Mouse (Mus musculus) adrenal gland, postnatal 25 days (tissue): ENCODE data around the gene Pcnx. TPM values are rescaled to one million over a fixed set of nuclear protein-coding genes. Genes with fewer than 3 reads are reported as not detected.
A peak's percentile ranks its signal among the peaks of the same experiment; 100 is the strongest.

Experiments used
- DNase-seq: peaks from one replicate; pipeline ENCODE4 v3.0.0; 2021; ENCODE audit warnings: mixed read lengths
- total RNA-seq: library from RNA; stranded (reverse); gene quantifications from 2 replicates; pipeline ENCODE4 v1.2.3, GENCODE M21; 2021

The Pcnx gene
- total RNA-seq, 1 experiment from 2014 or later, result 64.0 TPM

GRCm38 (mm10) chr12:81905865-81906264 is 46.0 kb downstream of the Pcnx start:
- no peak for DNase-seq

- DNase-seq, result no peak
These were observed 48.0 kb downstream of the Pcnx start for GRCm38 (mm10) chr12:81907741-81908357.

GRCm38 (mm10) chr12:81910439-81910838 is 50.6 kb downstream of the Pcnx start:
- no peak for DNase-seq

DNA sequence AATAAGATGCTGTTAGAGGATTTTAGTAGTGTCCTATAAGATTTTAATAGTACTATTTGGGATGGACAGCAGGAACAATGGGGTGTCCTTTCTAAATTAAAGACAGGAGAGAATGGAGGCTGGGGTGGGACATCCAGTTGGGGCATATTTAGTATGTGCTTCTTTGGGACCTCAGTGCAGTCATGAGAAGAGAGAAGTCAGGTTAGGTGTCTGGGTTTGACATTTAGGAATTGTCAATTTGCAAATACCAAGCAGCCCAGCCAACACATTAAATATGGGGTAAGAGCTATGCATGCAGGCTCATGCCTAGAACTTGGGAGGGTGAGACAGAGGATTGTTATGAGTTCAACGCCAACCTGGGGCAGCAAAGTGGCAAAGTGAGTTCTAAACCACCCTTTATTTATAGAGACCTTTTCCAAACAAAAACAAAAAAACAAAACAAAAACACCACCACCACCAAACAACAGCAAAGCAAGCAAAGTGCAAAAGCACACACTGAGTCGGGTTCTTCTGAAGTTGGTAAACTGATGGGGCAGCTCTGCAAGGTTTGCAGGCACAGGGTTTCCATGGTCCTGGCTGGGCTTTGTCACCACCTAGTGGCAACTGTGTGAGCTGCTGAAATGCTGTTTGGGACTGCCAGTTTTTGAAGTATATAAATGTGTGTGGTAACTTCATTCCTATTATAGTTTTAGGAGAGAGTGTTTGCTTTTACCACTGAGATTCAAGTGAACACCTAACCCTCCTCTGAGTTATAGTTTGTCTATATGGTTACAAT is 55.5 kb downstream of the Pcnx start:
- peak; percentile 68 for DNase-seq

DNA sequence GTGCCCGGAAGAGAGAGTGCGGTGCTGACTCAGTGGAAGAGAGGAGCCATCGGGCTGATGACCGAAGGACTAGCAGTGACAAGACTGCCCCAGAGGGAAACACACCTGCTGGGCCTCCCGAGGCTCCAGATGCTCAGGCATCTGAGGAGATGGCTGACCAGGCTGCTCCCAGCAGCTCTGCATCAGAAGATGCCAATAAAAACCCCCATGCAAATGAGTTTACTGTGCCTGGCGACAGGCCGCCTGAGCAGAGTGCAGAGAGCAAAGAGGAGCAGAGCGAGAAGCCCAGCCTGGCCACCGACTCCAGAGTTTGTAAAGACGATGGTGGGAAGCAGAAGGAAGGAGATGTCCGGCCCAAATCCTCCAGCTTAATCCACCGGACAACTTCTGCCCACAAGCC is 58.5 kb downstream of the Pcnx start:
- no peak for DNase-seq

DNA sequence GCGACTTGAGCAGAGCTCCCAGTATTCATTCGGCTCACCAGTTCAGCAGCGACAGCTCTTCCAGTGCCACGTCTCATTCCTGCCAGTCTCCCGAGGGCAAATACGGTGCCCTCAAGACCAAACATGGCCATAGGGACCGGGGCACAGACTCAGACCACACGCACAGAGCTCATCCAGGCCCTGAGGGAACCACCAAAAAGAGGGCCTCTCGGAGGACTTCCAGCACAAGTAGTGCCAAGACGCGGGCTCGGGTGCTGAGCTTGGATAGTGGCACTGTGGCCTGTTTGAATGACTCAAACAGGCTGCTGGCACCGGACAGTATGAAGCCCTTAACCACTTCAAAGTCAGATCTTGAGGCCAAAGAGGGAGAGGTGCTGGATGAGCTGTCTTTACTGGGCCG is 59.1 kb downstream of the Pcnx start:
- DNase-seq, result no peak

- DNase-seq, result no peak
These were observed 60.2 kb downstream of the Pcnx start for GRCm38 (mm10) chr12:81920027-81920426.

GRCm38 (mm10) chr12:81920614-81921013 is 60.8 kb downstream of the Pcnx start:
- DNase-seq, result no peak

GRCm38 (mm10) chr12:81921785-81922184 is 62.0 kb downstream of the Pcnx start:
- DNase-seq, result no peak

- no peak for DNase-seq
These were observed 63.0 kb downstream of the Pcnx start for GRCm38 (mm10) chr12:81922838-81923237.

- no peak for DNase-seq
These were observed 67.3 kb downstream of the Pcnx start for GRCm38 (mm10) chr12:81927163-81927562.

GRCm38 (mm10) chr12:81927643-81928381 is 68.0 kb downstream of the Pcnx start:
- DNase-seq, result no peak

DNA sequence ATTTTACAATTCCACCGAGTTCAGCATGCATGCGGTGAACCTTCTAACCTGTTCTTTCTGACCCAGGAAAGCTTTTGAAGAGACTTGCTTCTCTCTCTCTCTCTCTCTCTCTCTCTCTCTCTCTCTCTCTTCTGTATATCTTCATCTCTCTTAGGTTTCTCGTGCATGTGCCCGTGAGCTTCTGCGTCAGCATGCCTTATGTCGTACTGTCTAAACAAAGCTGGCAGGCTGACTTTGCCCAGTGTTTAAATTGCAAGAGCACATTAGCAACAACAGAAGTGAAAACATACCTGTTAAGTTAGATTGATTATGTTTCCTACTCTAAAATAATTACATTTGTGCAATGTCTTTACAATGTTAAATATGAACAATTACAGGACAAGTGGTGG is 68.6 kb downstream of the Pcnx start:
- no peak for DNase-seq

GRCm38 (mm10) chr12:81932015-81932414 is 72.2 kb downstream of the Pcnx start:
- DNase-seq, result no peak

- no peak for DNase-seq
These were observed 73.6 kb downstream of the Pcnx start for GRCm38 (mm10) chr12:81933430-81933829.

DNA sequence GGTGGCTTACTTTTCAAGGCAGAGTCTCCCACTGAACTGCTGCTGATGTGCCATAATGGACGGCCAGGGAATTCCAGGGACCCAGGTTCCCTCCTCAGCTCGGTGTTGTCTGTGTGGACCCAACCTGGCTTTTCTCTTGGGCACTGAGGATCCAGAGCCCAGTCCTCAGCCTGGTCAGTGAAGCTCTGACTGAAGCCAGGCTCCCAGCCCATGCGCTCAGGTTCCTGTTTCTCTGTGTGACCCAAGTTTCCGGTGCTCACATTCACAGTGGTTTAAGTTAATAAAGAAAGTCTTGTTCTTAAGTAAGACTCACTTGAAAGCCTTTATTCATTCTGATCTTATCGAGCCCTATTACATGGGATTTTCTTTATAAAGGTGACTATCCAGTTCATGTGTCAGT is 74.7 kb downstream of the Pcnx start:
- DNase-seq, result no peak

DNA sequence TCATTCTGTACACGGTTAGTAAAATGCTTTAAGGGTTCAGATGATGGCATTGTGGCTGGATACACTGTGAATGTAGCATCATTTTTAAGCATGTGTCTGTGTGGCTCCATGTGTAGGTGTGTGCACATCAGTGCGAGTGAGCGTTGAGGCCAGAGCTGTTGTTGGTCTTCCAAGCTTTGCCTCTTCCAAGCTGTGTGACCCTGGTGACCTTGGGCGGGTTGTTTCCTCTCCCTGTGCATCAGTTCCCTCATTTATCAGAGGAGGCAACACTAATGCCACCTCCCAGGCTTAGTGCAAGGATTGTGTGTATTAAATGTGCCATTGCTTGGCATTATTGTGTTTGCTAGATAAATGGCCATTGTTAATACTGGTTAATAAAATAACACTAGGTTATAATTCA is 76.2 kb downstream of the Pcnx start:
- DNase-seq, result no peak

DNA sequence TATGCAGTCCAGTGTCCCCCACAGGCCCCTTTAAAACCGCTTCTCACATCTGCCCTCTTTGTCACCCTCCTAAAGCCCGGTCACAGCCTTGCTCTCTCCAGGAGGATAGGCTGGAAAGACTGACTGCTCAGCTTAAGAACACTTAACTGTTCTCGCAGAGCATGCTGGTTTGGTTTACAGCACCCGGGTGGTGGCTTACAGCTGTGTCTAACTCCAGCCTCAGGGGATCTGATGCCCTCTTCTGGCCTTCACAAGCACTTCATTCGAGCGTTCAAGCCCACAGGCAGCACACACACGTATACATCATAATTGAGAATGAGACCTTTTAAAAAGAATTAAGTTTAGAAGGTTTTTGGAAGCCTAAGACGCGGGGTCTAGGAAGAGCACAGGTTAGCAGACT is 81.4 kb downstream of the Pcnx start:
- no peak for DNase-seq

DNA sequence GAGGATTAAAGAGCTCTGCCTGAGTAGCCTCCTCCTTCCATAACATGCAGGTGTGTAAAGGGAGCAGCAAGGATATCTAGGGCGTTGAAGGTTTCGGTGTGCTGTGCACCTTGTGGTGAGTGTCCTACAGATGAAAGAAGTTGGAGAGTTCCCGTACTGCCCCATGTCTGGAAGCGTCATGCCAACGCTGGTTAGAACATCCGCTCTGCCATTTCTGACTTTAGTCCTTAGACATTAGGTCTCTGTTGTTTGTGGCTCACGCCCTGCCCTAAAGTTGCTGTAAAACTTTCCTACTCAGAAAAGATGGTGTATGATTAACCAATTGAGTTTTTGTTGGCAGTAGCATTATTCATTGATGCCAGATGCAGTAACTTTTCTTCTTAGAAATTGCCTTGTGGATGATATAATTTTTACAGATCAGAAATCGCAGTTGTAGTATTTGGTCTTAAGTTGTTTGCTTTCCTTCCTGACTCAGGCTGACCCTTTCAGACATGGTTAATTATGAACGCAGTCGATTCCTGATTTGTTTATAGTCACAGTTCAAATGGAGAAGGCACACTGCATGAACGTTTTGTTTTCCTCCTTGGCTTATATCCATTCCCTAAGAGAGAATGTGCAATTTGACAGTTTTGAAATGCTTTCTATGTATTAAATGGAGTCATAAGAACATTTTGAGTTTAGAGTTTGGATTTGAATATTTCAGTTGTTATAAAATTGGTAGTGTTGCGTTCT is 83.7 kb downstream of the Pcnx start:
- no peak for DNase-seq

- no peak for DNase-seq
These were observed 89.2 kb downstream of the Pcnx start for GRCm38 (mm10) chr12:81949026-81949425.

DNA sequence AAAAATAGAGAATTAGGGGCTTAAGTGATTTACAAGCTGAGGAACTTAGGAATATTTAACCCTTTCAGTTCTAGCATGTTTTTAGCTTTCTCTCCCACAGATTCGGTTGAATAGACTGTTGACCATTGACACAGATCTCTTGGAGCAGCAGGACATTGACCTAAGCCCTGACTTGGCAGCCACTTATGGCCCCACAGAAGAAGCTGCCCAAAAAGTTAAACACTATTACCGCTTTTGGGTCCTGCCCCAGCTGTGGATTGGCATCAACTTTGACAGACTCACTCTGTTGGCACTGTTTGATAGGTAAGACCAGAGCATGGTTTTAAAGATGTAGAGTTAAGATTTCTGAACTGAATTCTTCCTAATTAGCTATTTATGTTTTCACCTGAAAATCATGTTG is 90.2 kb downstream of the Pcnx start:
- DNase-seq, result no peak

GRCm38 (mm10) chr12:81958351-81958750 is 98.5 kb downstream of the Pcnx start:
- peak; percentile 20 for DNase-seq

GRCm38 (mm10) chr12:81965416-81965815 is 105.6 kb downstream of the Pcnx start:
- no peak for DNase-seq
